Mouse (Mus musculus): ENCODE results near the gene Mpnd.
"Not testable (repeated sequence)": the region's sequence is repeated elsewhere in the genome, so short reads cannot be mapped to it uniquely, and the experiment has no call there.

Gene Mpnd

GRCm38 (mm10) chr17:56038583-56039261 is 33.2 kb downstream of the Mpnd start:
- DNase-seq (ENCODE audit: low spot score in 2 of 2): no peak

- DNase-seq (ENCODE audit: low spot score in 2 of 2): no peak
Measured at GRCm38 (mm10) chr17:56039345-56039744, 33.8 kb downstream of the Mpnd start.

- peak; percentile 97 to 98 for DNase-seq (ENCODE audit: low spot score in 2 of 2)
Measured at GRCm38 (mm10) chr17:56040030-56040856, 34.7 kb downstream of the Mpnd start, which contains the start of gene Chaf1a. Gene Chaf1a, plus strand, starts transcription at chr17:56040439.

- DNase-seq (ENCODE audit: low spot score in 2 of 2): no peak
Measured at GRCm38 (mm10) chr17:56040857-56041163, 35.3 kb downstream of the Mpnd start.

GRCm38 (mm10) chr17:56051369-56051768 is 45.9 kb downstream of the Mpnd start:
- no peak for DNase-seq (ENCODE audit: low spot score in 2 of 2)

- DNase-seq (ENCODE audit: low spot score in 2 of 2): no peak
Measured at GRCm38 (mm10) chr17:56054938-56055337, 49.4 kb downstream of the Mpnd start.

- DNase-seq (ENCODE audit: low spot score in 2 of 2): no peak
Measured at GRCm38 (mm10) chr17:56055945-56056678, 50.6 kb downstream of the Mpnd start.

GRCm38 (mm10) chr17:56057381-56058120 is 52.0 kb downstream of the Mpnd start:
- DNase-seq (ENCODE audit: low spot score in 2 of 2): no peak

- no peak for DNase-seq (ENCODE audit: low spot score in 2 of 2)
Measured at GRCm38 (mm10) chr17:56062081-56062480, 56.6 kb downstream of the Mpnd start.

GRCm38 (mm10) chr17:56065715-56066114 is 60.2 kb downstream of the Mpnd start:
- not testable (repeated sequence) for DNase-seq (ENCODE audit: low spot score in 2 of 2)
